Mouse (Mus musculus): ENCODE results near the gene Slc6a6. TPM values are rescaled to one million over a fixed set of nuclear protein-coding genes. Genes with fewer than 3 reads are reported as not detected.

Slc6a6 gene
- total RNA-seq, 2 experiments from 2014 or later: 177 to 193 TPM

GRCm38 (mm10) chr6:91719865-91720533 lies 36.1 kb downstream of the Slc6a6 start:
- peak; percentile 42 to 58 for DNase-seq (ENCODE audit: low spot score in 2 of 2)

GRCm38 (mm10) chr6:91720588-91721214 lies 36.8 kb downstream of the Slc6a6 start:
- DNase-seq (ENCODE audit: low spot score in 2 of 2): no peak

GRCm38 (mm10) chr6:91721215-91721701 lies 37.4 kb downstream of the Slc6a6 start:
- DNase-seq (ENCODE audit: low spot score in 2 of 2): no peak

GRCm38 (mm10) chr6:91727361-91727760 lies 43.5 kb downstream of the Slc6a6 start:
- DNase-seq (ENCODE audit: low spot score in 2 of 2): no peak

- DNase-seq (ENCODE audit: low spot score in 2 of 2): no peak
These were observed 45.2 kb downstream of the Slc6a6 start for GRCm38 (mm10) chr6:91728939-91729619.

GRCm38 (mm10) chr6:91729677-91730127 lies 45.8 kb downstream of the Slc6a6 start:
- DNase-seq (ENCODE audit: low spot score in 2 of 2): peak; percentile 63 to 76

- peak; percentile 67 to 69 for DNase-seq (ENCODE audit: low spot score in 2 of 2)
These were observed 48.3 kb downstream of the Slc6a6 start for GRCm38 (mm10) chr6:91732138-91732537.

- DNase-seq (ENCODE audit: low spot score in 2 of 2): no peak
These were observed 52.6 kb downstream of the Slc6a6 start for GRCm38 (mm10) chr6:91736471-91736870.

GRCm38 (mm10) chr6:91737451-91737850 lies 53.6 kb downstream of the Slc6a6 start:
- no peak for DNase-seq (ENCODE audit: low spot score in 2 of 2)

- no peak for DNase-seq (ENCODE audit: low spot score in 2 of 2)
These were observed 54.2 kb downstream of the Slc6a6 start for GRCm38 (mm10) chr6:91738058-91738457.

- peak; percentile 78 to 80 for DNase-seq (ENCODE audit: low spot score in 2 of 2)
These were observed 57.2 kb downstream of the Slc6a6 start for GRCm38 (mm10) chr6:91741046-91741445.

- no peak for DNase-seq (ENCODE audit: low spot score in 2 of 2)
These were observed 58.6 kb downstream of the Slc6a6 start for GRCm38 (mm10) chr6:91742466-91742865.

- DNase-seq (ENCODE audit: low spot score in 2 of 2): no peak
These were observed 59.1 kb downstream of the Slc6a6 start for GRCm38 (mm10) chr6:91742995-91743394.

- DNase-seq (ENCODE audit: low spot score in 2 of 2): no peak
These were observed 60.0 kb downstream of the Slc6a6 start for GRCm38 (mm10) chr6:91743886-91744285.

GRCm38 (mm10) chr6:91745246-91745645 lies 61.4 kb downstream of the Slc6a6 start:
- no peak for DNase-seq (ENCODE audit: low spot score in 2 of 2)

- DNase-seq (ENCODE audit: low spot score in 2 of 2): no peak
These were observed 62.2 kb downstream of the Slc6a6 start for GRCm38 (mm10) chr6:91745947-91746582.

- no peak for DNase-seq (ENCODE audit: low spot score in 2 of 2)
These were observed 62.9 kb downstream of the Slc6a6 start for GRCm38 (mm10) chr6:91746776-91747175.

GRCm38 (mm10) chr6:91750976-91751375 lies 67.1 kb downstream of the Slc6a6 start:
- peak; percentile 38 to 55 for DNase-seq (ENCODE audit: low spot score in 2 of 2)

GRCm38 (mm10) chr6:91752884-91753283 lies 69.0 kb downstream of the Slc6a6 start:
- peak; percentile 43 to 50 for DNase-seq (ENCODE audit: low spot score in 2 of 2)

GRCm38 (mm10) chr6:91754098-91754497 lies 70.2 kb downstream of the Slc6a6 start:
- DNase-seq (ENCODE audit: low spot score in 2 of 2): peak in 1 of 2 experiments; percentile 39

GRCm38 (mm10) chr6:91754845-91755244 lies 71.0 kb downstream of the Slc6a6 start:
- DNase-seq (ENCODE audit: low spot score in 2 of 2): no peak

Data from layer of hippocampus, postnatal 10 days (tissue).